Mouse (Mus musculus) lung, postnatal 4 days (tissue): ENCODE results near the gene Fkbp5.

ENCODE experiments used
- DNase-seq, 2 experiments: peaks; one replicate each; pipeline ENCODE4 v3.0.0; 2021

Fkbp5 gene

GRCm38 (mm10) chr17:28502196-28502821 lies 15.0 kb downstream of the Fkbp5 start:
- DNase-seq = no peak

- no peak for DNase-seq
Observed at GRCm38 (mm10) chr17:28500465-28500864, 16.9 kb downstream of the Fkbp5 start.

GRCm38 (mm10) chr17:28499190-28499589 lies 18.1 kb downstream of the Fkbp5 start:
- no peak for DNase-seq

GRCm38 (mm10) chr17:28495832-28496231 lies 21.5 kb downstream of the Fkbp5 start:
- no peak for DNase-seq

GRCm38 (mm10) chr17:28491035-28491770 lies 26.1 kb downstream of the Fkbp5 start:
- no peak for DNase-seq

GRCm38 (mm10) chr17:28488258-28489013 lies 28.9 kb downstream of the Fkbp5 start:
- no peak for DNase-seq

GRCm38 (mm10) chr17:28487584-28488257 lies 29.6 kb downstream of the Fkbp5 start:
- DNase-seq = no peak

- no peak for DNase-seq
Observed at GRCm38 (mm10) chr17:28486720-28487119, 30.6 kb downstream of the Fkbp5 start.

- peak; percentile 99 for DNase-seq
Observed at GRCm38 (mm10) chr17:28485977-28486400, 31.3 kb downstream of the Fkbp5 start.

DNA sequence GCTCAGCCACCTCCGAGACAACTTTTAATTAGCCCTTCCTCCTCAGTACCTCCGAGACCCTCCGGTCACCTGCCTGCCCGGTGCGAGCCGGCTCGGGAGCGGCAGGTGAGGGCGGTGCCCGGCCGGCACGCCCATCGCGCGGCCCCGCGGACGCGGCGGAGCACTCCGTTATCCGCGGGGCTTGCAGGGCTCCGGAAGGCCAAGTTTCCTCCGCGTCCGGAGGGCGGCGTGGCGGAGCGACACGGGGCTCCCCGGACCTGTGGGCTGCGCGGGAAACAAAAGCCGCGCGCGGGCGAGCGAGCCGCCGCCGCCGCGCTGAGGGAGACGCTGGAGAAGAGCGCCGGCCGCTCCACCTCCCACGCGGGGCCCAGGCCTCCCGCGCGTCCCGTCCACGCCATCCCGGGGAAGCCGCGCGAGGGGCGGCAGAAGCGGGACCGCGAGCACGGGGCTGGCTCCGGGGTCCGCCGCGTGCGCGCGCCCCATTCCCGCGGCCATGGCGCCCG lies 31.8 kb downstream of the Fkbp5 start:
- peak; percentile 70 to 75 for DNase-seq

DNA sequence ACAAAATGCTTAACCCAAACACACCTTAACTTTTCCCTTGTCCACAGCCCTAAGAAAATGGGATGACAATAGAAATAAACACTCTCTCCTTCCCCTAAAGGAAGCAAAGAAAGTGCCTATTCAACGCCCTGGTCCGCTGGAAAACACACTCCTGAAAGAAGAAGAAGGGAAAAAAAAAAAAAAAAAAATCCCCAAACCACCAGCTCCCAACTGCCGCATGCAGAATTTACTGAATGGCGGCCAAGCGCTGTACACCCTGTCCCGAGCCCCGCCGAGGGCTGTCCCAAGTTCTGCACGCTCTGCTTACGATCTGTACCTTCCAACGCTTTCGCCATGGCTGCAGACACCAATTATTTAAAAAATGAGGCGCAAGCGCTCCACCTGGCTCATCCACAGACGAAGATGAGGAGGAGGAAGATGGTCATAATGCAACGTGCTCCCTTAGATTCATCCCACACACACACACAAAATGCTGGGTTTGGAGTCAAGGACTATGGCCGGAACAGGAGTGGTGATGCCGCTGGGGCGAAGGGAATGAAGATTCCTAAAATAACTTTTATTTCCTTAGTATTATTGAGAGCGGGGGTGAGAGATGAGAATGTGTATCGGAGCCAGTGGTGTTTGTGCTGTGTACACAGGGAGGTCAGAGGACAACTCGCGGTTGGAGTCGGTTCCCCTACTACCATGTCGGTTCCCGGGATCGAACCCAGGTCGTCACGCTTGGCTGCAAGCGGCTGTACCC lies 32.5 kb downstream of the Fkbp5 start:
- DNase-seq = peak in 1 of 2 experiments; percentile 48

DNA sequence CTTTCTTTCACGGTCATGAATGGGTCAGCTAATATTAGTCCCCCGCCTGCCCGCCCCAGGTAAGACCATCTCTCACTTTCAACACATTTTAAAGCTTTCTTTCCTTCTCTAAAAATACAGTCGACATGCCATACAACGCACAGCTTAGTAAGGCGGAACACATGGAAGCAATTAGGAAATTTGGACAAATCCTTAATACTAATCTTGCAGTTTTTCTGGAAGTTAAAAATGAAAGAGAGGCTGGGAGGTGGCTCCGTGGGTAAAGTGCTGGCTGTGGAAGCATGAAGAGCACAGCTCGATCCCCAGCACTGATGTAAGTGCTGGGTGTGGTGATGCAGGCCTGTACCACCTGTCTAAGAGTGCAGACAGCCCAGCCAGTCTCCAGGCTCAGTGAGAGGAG lies 39.9 kb downstream of the Fkbp5 start:
- DNase-seq = no peak

DNA sequence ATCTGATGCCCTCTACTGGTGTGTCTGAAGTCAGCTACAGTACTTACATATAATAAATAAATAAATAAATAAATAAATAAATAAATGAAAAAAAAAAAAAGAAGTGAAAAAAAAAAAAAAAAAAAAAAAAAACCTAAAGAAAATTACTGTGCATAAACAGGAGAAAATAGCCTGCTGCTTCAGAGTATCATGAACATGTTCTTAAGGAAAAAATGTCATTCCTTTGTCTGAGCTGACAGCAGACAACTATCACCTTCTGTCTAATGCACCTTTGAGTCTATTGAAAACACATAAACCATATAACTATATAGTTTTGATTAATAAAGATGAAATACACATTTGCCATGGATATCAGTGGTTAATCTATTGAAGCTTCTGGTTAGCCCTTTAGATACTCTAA lies 40.9 kb downstream of the Fkbp5 start:
- no peak for DNase-seq

DNA sequence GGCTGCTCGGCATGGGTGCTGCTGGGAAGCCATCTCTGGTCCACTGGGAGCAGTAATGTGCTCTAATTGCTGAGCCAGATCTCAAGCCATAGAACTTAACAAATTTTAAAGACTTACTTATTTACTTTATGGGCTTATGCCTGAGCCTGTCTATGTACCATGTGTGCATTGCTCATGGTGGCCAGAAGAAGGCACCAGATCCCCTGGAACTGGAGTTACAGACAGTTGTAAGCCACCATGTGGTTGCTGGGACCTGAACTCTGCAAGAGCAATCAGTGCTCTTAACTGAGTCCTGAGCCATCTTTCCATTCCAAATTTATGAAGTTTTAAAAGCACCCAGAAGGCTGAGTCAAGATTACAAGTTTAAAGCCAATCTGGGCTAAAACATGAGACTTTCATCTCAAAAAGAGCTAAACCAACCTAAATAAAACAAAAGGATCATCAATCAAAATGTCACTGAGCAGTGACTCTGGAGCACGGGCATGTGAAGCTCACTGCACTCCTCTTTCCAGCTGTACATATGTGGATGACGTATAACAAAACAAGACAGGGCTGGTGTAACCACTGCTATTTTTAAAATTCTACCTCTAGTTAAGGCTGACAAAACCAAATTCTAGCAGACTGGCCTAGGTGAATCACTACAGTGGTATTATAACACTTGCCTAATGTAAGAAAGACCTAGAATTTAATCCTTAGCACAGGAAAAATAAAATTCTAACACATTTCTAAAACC lies 41.6 kb downstream of the Fkbp5 start:
- DNase-seq = no peak

GRCm38 (mm10) chr17:28472696-28473095 lies 44.6 kb downstream of the Fkbp5 start:
- no peak for DNase-seq

DNA sequence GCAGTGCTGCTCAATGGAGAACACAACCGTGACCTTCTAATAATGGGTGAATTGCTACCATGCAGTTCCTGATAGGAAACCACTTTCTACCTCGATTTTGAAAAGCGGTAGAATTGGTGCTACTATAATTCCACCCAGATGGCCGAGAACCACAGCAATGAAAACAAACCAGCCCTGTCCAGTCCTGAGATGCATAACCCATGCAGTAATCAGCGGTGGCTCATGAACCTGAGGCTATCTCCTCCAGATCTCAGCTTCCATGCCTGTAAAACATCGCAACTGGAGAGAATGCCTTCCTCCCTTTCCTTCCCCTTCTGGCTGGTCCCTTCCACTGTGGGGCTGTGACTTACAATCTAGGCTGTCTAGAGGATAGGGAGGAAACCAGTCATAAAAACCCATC lies 46.5 kb downstream of the Fkbp5 start:
- DNase-seq = no peak

DNA sequence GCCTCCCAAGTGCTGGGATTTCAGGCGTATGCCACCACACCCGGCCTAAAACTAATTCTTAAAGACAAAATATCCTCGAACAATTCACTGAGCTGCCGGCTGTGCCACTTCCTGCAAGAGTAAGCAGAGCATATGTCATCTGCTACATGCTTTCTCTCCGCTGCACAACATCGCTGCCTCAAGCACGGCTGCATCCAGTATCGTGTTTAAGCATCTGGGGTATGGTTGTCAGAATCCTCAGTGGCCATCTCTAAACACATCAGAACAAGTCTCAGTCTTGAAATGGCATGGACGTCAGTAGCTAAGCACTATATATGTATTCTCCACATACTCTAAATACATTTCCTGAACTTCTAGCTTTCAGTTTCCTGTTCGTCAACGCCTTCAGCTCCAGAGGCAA lies 49.6 kb downstream of the Fkbp5 start:
- peak; percentile 26 to 40 for DNase-seq

- DNase-seq = no peak
Observed at GRCm38 (mm10) chr17:28465968-28466367, 51.4 kb downstream of the Fkbp5 start.

GRCm38 (mm10) chr17:28463701-28464443 lies 53.5 kb downstream of the Fkbp5 start:
- DNase-seq = no peak

GRCm38 (mm10) chr17:28460388-28460787 lies 56.9 kb downstream of the Fkbp5 start:
- no peak for DNase-seq

GRCm38 (mm10) chr17:28455098-28455497 lies 62.2 kb downstream of the Fkbp5 start:
- peak in 1 of 2 experiments; percentile 70 for DNase-seq
